Mouse (Mus musculus) thymus, postnatal 0 days (tissue): ENCODE measurements around the gene Fbxo42. TPM values are rescaled to one million over a fixed set of nuclear protein-coding genes. Genes with fewer than 3 reads are reported as not detected.

Experiments
- DNase-seq: peaks from one replicate; pipeline ENCODE4 v3.0.0-alpha.2; 2015; ENCODE audit warnings: low spot score
- polyA plus RNA-seq: library from polyadenylated mRNA; unstranded; fragments of >200 nt; fragmentation: Nextera tagmentation; extraction: Ambion mirVana; gene quantifications from 2 replicates; pipeline ENCODE4 v1.2.1, GENCODE M21; 2015

The Fbxo42 gene
- polyA plus RNA-seq, 1 experiment from 2014 or later = 22.2 TPM

DNA sequence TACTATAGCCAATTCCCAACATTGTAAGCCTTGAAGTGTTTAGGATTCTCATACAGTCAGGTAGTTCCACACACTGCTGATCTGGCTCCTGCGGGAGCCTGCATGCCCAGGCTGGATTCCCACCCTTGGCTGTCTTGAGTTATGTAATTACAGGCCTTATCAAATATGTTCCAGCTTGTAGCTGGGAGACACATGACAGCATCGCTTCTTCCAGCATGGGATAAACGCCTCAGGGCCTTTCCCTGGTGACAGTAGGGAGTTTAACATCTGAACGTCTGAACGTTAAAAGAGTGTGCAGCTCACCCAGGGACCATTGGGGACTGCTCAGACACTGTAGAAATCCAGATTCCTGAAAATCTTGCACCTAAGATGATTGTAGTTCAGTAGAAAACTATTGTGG is 28.1 kb downstream of the Fbxo42 start:
- DNase-seq = no peak

DNA sequence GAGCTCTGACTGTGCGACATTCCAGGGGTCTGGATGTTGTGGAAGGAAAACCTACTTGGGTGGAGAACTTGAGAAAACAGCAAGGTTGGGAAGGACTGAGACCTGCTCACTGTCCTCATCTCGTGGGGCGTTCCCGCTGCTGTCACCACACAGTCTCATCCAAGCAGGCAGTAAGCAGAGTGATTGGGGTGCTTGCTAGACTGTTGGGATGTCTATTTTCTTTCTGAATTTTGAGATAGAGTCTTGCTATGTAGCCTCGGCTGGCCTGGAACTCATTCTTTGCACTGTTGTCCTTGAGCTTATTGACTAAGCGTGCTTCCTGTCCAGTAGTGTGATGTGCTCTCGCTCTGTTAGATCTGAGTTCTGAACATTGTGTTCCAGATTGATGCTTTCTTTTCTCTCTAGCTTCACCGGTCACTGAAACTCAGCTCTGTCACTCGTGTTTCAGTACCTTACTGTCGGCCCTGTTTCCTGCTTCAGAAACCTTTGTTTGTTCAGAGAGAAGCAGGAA is 28.7 kb downstream of the Fbxo42 start:
- no peak for DNase-seq

DNA sequence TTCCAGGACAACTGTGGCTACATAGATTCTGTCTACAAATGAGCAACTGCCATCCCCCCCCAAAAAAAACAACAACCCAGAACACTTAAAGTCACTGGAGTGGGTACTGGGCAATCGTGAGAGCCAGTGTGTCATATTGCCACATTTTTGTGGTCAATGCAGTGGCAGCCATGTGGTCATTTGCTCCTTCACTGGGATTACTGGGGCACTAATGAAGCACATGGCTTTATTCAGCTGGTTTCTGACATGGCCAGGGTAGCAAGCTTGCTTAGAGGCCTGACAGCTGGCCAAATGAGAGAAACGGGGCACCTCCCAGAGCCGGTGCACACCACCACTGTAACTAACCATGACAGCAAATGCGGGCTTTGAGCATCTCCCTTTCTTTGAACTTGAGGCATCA is 30.8 kb downstream of the Fbxo42 start:
- DNase-seq = no peak

DNA sequence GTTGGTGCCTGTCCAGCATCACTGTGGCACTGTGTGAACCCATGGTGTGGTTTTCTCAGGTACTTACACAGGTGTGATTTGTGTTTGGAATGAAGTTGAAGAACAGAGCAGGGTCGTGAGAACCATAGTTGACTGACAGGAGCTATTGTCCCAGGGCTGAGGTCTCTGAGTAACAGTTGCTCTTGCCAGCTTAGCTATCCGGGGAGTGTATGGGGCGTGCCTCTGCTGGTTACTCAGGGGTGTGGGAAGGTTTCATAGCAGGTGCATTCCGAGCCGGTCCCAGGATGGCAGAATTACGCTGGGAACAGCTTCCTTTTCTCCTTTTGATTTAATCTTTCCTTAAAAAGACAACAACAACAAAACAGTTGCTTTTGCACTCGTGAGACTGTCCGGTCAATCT is 33.1 kb downstream of the Fbxo42 start:
- no peak for DNase-seq

DNA sequence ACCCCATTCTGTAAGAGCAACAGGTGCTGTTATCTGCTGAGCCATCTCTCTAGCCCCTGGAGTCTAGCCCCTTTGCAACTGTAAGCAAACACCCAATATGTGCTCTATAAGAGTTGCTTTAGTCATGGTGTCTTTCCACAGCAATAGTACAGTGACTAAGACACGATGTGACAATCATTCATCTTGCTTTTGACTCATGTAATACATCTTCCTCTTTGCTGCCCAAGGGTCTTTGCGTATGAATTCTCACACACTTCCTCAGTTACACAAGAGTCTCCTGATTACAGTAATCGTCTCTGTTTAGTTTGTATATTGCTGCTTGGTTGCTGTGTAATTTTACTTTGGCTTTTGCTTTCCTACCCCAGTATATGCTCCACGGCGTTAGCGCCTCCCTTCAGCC is 34.3 kb downstream of the Fbxo42 start:
- no peak for DNase-seq

DNA sequence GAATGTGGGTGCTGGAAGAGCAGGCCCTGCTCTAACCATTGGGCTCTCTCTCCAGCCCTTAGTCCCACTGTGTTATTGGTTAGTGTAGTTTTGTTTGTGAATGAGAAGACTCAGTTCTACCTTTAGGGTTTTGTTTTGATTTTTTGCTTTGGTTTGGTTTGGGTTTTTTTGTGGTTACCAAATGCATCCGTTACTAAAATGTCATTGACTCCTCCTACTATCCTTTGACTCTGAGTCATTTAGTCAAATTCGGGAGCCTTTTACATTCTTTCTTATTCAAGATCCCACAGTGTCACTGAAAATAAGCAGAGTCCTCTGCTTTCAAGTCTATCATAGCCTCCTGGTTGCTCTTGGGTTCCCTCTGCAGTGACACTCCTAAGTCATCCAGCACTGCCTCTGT is 36.2 kb downstream of the Fbxo42 start:
- DNase-seq = no peak

DNA sequence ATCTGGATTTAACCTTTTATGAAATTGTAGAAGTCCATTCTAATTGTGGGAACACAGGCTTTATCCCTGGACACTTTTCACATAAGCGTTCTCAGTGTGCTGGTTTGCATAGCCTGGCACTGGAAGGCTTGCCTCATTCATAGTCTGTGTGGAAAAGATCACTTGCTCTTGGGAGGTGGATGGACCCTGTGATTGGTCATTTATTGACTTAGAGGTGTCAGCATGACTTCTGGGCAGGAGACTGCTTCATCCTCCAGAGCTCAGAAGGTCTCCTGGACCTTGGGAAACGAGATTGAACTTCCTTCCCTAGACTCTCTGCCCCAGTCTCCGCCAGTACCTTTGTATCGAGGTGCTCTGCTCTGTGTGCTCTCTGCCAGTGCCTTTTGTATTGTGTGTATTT is 36.7 kb downstream of the Fbxo42 start:
- no peak for DNase-seq

DNA sequence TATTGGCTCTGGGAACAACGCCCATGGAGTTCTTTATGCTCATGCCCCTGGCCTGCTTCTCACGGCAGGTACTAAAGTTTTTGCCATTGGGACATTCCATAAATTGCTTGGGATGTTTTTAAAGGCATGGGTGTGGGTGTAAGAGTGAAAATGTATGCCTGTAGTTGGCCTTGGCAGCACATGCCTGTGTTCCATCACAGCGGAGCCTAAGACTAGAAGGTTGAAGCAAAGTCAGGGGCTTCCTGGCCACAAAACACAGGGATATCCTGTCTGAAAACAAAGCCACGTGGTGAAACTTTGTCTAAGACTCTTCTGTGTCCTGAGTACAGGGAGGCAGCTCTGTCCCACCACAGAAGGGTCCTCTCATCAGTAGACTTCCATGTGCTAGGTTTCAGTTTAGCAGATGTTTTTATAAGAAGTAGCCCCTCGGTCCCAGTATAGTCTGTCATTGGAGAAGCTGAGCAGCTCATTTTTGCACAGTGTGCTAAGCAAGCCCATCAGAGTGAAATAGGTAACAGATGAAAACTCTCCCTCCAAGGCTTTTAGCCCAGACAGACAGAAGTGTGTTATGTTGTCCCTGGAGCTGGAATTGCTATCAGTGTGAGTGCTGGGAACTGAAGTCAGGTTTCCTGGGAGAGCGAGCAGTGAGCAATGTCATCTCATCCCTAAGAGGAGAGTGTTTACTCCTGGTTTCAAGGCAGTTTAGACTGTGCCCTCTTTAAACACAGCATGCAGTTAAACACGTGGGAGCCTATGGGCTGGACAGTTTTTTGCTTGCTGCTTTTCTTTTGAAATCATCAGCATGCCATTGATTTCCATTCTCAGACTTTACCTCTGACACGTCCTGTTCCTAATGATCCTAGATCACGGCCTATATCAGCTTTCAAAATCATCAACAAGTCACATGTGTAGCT is 39.5 kb downstream of the Fbxo42 start:
- no peak for DNase-seq

DNA sequence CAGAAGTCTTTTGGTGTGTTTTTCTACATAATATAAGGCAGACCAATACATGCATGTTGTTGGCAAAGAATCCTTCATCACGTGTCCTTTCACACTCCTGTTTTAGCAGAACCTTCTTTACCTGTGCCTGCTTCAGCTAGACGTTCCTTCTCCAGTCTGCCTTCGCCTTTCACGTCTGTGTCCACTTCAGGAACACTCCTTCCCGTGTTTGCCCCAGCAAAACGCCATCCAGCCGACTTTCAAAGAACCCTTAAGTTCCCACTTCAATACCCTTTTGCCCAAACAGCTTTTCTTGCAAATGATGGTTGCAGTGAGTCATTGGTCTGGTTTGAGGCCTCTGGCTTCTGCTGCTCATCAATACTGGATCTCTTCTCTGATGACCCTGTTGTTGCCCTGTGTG is 43.6 kb downstream of the Fbxo42 start:
- no peak for DNase-seq

DNA sequence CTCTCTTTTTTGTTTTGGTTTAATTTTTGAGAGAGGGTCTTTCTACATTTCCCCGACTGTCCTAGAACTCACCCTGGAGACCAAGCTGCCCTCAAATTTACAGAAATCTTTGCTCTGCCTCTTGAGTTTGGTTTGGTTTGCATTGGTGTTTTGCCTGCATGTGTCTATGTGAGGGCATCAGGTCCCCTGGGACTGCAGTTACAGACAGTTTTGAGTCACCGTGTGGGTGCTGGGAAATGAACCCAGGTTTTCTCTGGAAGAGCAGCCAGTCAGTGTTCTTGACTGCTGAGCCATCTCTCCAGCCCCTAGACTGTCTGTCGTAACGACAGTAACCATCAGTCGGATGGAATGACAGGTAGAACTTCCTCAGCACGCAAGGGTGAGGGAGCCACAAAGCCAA is 46.8 kb downstream of the Fbxo42 start:
- no peak for DNase-seq

DNA sequence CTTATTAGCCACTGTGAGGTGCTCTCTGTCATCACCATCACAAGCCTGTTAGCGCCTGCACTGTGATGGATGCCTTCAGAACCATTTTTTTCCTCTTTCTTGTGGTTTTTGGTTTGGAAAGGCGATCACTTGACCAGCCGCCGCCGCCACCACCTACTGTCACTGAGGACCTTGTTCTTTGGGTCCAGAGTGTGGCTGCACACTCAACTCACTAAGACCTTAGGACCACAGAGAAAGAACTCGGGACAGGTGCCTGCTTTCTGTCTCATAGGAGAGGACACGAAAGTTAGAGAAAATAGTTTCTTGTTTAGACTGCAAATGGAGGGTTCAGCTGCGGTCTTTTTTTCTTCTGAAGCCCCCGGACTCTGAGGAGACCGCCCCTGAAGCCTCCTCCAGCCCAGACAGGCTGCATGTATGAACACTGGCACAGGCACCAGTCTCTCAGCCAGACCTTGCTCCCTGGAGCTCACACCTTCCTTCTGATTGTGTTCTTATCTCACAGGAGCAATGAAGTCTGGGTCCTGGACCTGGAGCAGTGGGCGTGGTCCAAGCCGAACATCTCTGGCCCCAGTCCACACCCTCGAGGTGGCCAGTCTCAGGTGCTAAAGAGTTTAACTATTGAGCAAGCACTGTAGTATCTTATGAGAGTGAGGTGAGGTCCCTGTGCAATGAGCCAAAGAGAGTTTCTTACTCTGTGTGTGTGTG is 49.4 kb downstream of the Fbxo42 start:
- no peak for DNase-seq

DNA sequence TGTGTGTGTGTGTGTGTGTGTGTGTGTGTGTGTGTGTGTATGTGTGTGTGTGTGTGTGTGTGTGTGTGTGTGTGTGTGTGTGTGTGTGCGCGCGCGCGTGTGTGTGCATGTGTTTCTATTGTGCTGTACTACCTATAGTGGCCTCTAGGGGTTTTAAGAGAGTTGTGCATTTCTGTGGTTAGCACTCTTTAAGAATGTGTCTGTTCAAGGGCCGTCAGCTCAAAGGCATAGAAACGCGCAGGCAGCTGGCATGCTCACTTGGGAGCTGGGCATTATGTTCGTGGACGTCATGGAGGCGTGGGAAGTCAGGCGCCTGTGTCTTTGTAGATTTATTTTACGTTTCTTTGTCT is 49.9 kb downstream of the Fbxo42 start:
- DNase-seq = no peak

DNA sequence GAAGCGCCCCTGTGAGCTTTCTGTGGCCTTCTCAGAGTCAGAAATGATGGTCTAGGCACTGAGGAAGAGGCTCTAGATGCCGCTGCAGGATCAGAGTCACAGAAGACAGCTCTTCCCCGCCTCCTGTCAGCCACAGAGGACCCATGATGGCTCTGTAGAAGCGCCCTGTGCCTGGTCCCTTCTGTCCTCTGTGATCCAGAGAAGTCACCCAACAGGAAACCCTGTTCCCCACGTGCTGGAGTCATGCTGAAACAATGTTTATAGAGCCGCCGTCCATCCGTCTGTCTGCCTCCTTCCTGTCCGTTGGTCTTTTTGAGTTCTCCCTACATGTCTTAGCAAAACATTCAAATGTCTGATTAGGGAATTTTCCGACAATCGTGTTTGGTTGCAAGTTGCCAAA is 53.2 kb downstream of the Fbxo42 start:
- no peak for DNase-seq

DNA sequence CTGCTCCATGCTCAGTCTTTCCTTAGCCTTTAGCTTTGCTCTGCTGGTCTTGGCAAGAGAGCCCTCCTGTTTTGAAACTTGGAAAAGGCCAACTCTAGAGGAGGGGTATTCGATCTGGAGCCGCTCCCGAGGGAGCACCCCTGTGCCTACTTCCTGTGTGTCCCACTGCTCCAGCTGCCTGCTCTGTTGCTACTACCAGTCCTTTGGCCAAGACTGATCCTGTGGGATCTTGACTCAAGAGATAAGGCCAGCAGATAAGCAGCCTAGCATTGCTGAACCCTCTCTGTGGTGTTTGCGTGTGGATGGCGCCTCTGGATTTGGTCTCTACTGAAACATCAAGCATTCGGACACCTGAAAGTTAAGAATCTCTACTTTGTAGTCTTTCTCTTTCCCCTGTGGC is 54.5 kb downstream of the Fbxo42 start:
- DNase-seq = no peak

DNA sequence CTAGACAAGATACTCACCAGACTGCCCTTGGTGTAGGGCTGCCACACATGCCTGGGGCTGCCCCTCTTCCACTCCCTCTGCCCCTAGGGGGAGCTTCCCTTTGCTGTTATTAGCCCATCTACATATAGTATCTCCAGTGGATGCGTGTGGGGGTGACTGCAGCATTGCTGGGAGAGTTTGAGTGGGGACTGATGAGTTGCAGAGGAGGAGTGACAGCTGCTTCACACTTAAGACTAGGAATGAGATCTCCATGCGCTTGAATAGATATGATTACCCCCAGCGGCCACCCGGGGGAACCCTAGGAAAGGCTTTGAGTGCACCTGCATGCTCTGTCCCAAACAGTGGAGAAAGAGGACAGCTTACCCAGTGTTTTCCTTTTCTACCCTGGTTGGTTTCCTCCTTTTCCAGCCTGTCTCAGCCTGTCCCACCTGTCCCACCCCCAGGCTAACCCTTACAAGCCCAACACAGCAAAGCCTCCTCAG is 56.9 kb downstream of the Fbxo42 start:
- DNase-seq = peak; percentile 23

DNA sequence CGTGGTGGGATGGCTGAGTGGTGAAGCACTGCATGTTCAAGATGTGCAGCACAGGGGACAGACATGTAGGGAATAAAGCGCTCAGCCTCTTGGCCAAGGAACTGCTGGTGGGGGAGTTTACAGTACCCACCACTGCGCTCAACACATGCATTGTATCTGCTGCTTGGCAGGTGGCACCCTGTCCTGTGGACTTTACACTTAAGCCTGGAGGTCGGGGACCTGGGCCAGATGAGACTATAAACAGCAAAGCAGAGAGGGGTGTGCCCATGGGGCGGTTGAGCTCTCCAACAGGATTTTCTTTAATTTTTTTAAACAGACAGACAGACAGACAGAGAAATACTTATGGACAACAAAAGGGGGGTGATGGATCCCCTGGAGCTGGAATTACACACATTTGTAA is 59.4 kb downstream of the Fbxo42 start:
- no peak for DNase-seq

DNA sequence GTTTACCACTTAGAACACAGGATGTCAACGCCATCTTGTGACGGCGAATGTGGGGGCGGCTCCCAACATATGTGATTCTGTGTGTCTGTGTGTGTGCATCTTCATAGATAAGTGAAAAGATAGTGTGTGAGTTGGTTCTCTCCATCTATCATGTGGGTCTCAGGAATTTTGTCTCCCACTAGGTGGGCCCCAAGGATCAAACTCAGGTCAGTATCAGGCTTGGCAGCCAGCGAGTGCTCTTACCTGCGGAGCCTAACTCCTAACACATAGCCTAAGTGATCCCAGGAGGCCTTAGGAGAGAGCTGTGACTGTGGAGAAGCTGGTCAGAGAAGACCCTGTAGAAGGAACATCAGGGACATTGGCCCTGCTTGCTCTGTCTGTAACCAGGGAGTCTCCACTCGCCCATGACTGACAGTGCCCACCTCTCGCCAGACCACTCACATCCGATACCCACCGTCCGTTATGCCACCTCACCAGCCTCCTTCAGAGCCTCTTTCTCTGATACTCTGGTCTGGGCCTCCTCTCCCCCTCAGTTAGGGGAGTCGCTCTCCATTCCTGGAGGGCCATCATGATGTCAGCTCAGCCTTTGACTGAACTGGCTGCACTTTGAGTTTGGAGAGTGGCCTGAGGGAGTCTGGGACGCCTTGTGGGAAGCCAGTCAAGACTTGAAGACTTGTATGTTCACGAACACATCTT is 63.0 kb downstream of the Fbxo42 start:
- DNase-seq = peak; percentile 33

DNA sequence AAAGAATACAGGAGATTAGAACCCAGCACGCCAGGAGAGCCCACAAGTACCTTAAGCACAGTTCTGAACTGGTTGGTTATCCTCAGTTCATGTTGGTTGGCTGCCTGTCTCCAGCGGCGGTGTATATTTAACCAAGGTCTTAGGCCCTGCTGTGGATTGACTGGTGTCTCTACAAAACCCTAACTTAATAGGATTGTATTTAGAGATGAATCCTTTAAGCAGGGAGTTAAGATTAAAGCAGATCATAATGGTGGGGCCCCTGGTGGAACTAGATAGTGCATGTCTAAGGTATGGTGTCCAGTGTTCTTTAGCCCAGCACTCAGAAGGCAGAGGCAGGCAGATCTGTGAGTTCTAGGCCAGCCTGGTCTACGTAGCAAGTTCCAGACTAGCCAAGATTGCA is 63.9 kb downstream of the Fbxo42 start:
- no peak for DNase-seq

DNA sequence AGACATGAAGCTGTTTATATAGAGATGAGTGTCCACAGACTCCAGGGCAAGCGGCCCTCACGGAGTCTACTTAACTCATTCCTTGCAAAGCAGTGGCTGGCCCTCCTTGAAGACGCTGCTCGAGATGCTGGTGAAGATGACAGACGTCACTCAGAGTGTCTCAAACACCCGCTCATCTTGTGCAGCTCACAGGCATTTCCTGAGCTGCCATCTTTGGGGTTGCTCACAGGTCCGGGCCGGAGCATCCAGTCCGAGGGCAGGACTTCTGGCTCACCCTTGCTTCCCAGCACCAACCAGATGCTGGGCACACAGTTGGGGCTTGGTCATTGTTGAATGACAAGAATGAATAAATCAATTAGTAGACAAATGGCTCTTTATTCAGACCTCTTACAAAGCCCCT is 65.2 kb downstream of the Fbxo42 start:
- no peak for DNase-seq

DNA sequence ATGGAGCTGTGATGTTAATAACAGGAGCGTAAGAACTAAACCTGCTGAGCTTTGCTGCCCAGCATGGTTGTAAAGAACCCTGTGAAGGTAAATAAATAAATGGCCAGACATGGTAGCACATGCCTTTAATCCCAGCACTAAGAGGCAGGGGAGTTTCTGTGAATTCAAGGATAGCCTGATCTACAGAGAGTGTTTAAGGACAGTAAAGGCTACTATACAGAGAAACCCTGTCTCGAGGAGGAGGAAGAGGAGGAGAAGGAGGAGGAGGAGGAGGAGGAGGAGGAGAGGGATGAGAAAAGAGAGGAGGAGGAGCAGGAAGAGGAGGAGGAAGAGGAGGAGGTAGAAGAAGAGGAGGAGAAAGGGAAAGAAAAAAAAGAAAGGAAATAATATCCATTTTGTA is 65.6 kb downstream of the Fbxo42 start:
- no peak for DNase-seq

DNA sequence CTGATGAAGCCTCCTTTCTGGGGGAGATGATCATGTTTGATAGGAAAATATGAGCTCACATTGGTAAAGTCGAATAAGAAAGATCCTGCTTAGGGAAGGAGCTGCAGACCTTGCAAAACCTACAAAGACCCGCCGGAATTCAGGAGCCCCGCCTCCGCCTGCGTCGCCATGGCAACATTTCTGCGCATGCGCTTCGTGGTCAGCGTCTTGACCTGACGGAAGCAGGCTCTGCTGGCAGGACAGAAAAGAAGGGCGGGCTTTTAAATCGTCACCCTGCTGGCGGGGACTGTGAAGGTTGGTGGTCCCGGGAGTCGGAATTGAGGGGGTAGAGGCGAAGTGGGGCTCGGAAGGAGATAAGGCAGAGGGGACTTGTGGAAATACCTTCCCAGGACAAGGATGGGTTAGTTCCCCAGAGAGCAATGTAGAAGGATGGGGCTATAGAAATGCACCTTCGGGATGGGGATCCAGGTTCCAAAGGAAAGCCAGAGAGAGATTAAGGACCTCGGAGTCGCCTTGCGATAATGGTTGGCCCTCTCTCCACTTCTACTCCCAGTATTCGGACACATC is 66.1 kb downstream of the Fbxo42 start, which contains the start of gene Rsg1:
Gene Rsg1 (plus strand): TSS at position 187 of the 567 bp plus-strand sequence.
- DNase-seq = peak; percentile 95
